Mouse (Mus musculus): ENCODE results near the gene Zer1. TPM values are rescaled to one million over a fixed set of nuclear protein-coding genes. Genes with fewer than 3 reads are reported as not detected.
A peak's percentile ranks its signal among the peaks of the same experiment; 100 is the strongest.

Gene Zer1
- total RNA-seq, 2 experiments from 2014 or later = 25.7 to 26.7 TPM

DNA sequence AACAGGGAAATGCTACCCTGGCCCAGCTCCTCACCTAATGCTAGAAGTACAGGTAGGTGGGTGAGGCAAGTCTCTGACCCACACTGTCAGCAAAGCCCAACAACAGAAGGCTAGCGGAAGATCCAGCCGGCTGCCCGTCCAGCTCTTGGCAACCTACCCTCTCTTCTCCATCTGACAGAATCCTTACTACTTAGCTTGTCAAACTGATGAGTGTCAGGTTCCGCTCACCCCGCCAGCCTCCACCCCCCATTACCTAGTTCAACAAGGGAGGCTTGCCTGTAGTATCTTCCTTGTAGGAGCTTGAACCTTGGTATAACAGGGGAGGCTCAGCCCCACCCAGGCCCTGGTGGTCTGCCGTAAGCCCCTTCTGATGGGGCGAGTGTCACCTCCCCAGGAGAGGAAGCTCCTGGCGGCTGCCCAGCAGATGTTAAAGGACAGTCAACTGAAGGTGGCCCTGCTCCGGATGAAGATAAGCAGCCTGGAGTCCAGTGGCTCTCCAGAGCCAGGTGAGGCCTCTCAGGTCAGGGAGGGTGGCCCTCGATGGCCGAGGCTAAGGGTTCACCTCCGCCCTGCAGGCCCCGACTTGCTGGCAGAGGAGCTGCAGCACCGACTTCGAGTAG lies 44.1 kb downstream of the Zer1 start:
- intact Hi-C loops (cut with DNase I) = no loop called here
- DNase-seq = no peak

GRCm38 (mm10) chr2:30078760-30079159 lies 45.6 kb downstream of the Zer1 start:
- intact Hi-C loops (cut with DNase I) = loop anchor here (2.0 to 5.0 kb wide), 3 partner anchors 14 to 84 kb away; partner anchors contain the start of gene Zdhhc12
- no peak for DNase-seq

DNA sequence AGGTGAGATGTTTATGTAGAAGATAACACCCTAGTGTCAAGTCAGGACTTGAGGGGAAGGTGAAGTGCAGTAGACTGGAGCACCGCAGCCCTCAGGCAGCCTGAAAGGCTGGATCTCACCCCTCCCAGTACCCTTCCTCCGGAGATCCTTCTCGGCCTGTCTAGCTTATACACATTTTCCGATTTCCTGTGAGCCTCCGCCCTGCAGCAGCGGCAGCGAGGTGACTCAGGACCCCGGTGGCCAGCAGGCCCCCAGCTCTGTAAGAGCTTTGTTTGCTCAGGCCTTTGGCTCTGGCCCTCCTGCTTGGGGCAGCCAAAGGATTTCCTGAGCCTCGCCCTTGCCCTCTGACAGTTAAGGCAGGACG lies 46.1 kb downstream of the Zer1 start:
- intact Hi-C loops (cut with DNase I) = loop anchor here (2.0 to 5.0 kb wide), 3 partner anchors 14 to 84 kb away; partner anchors contain the start of gene Zdhhc12
- DNase-seq = peak; percentile 53 to 57

- peak; percentile 90 to 93 for DNase-seq
- intact Hi-C loops (cut with DNase I) = loop anchor here (1.0 to 5.0 kb wide), 4 partner anchors 15 to 85 kb away; partner anchors contain the start of gene Zdhhc12
Measured at GRCm38 (mm10) chr2:30077502-30078348, 46.7 kb downstream of the Zer1 start, which contains the start of gene Pkn3. TSS of gene Pkn3 (plus strand) at chr2:30077684.

DNA sequence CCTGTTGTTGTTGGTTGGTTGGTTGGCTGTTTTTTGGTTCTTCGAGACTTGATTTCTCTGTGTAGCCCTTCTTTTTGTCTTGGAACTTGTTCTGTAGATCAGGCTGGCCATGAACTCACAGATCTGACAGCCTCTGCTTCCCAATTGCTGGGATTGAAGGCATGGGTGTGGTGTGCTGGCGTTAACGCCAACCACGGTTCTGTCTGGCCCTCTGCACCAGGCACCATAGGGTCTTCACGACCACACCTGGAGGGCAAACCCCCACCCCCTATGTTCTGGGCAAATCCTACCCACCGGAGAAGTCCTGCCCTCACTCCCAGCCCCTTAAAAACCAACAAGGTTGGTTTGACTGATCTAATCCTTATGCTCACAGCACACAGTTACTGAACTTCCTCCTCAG lies 47.4 kb downstream of the Zer1 start:
- intact Hi-C loops (cut with DNase I) = loop anchor here (1.0 to 5.0 kb wide), 3 partner anchors 19 to 85 kb away; no protein-coding TSS in a partner anchor
- DNase-seq = no peak

- DNase-seq = no peak
- intact Hi-C loops (cut with DNase I) = loop anchor here (5.0 kb wide), 2 partner anchors 34 to 86 kb away; no protein-coding TSS in a partner anchor
Measured at GRCm38 (mm10) chr2:30076439-30076838, 47.9 kb downstream of the Zer1 start.

- DNase-seq = no peak
- intact Hi-C loops (cut with DNase I) = loop anchor here (5.0 kb wide), 2 partner anchors 33 to 87 kb away; no protein-coding TSS in a partner anchor
Measured at GRCm38 (mm10) chr2:30075625-30076024, 48.8 kb downstream of the Zer1 start.

DNA sequence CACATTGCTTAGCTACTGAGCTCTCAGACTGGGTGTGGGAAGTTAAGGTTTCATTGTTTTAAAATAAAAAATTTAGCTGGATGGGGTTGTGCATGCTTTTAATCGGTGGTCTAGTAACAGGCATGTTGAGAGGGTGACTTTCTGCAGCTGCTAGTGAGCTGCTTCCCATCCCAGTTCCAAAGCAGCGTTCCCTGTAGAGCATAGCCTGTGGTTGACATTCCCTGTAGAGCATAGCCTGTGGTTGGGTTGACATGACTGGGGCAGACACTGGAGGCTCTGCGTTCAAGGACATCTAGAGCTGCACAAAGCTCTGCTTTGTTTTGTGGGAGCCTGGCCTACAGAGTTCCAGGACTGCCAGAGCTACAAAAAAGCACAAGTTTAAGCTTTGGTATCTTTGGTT lies 51.1 kb downstream of the Zer1 start:
- DNase-seq = no peak
- intact Hi-C loops (cut with DNase I) = no loop called here

- intact Hi-C loops (cut with DNase I) = no loop called here
- no peak for DNase-seq
Measured at GRCm38 (mm10) chr2:30072875-30073274, 51.5 kb downstream of the Zer1 start.

- DNase-seq = no peak
- intact Hi-C loops (cut with DNase I) = no loop called here
Measured at GRCm38 (mm10) chr2:30067962-30068361, 56.4 kb downstream of the Zer1 start.

- DNase-seq = peak; percentile 56 to 62
- intact Hi-C loops (cut with DNase I) = no loop called here
Measured at GRCm38 (mm10) chr2:30067031-30067888, 57.1 kb downstream of the Zer1 start.

- intact Hi-C loops (cut with DNase I) = no loop called here
- peak; percentile 95 to 98 for DNase-seq
Measured at GRCm38 (mm10) chr2:30066046-30066901, 58.1 kb downstream of the Zer1 start.

GRCm38 (mm10) chr2:30064298-30064697 lies 60.1 kb downstream of the Zer1 start:
- DNase-seq = no peak
- intact Hi-C loops (cut with DNase I) = no loop called here

GRCm38 (mm10) chr2:30063791-30064190 lies 60.6 kb downstream of the Zer1 start:
- DNase-seq = no peak
- intact Hi-C loops (cut with DNase I) = loop anchor here (2.0 kb wide), 1 partner anchor 15 kb away; the partner anchor contains the start of gene Wdr34

GRCm38 (mm10) chr2:30063235-30063634 lies 61.1 kb downstream of the Zer1 start:
- intact Hi-C loops (cut with DNase I) = loop anchor here (2.0 kb wide), 1 partner anchor 14 kb away; the partner anchor contains the start of gene Wdr34
- no peak for DNase-seq

DNA sequence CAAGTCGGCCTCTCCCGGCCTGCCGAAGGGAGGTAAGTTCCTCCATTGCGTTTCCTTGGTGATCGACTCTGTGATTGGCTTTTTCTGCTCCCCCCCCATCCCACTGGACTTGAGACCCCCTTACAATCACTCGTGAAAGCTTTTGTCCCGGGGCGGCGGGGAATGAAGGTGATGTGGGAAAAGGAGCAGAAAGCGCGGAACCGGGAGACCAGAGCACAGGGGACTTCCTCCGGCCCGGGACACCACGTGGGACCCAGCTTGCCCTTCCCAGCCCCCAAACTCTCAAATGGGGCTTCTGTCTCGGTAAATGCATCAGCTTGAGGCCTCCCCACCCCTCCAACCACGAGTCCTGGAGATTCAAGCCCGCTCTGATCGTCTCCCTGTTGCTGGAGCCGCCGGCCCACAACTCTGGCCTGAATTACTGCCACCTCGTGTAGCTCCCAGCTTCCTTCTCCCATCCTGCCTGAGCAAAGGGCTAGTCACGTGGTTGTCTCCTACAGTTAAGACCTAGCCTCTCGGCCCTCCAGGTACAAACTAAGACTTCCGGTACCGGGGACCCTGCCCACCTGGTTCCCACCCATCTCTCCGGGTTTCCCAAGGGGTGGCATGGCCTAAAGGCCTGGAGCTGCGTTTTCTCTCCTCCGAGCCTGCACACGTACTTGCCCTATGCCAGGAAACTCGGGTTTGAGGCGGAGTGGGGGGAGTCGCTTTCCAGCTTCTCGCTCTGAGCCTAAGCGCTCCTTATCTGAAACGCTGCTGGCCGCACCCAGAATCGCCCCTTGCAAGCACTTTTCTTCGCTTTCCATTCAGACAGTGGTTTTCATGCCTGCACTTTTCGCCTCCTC lies 61.9 kb downstream of the Zer1 start:
- intact Hi-C loops (cut with DNase I) = loop anchor here (2.0 kb wide), 1 partner anchor 14 kb away; the partner anchor contains the start of gene Wdr34
- DNase-seq = peak; percentile 72 to 73

- peak; percentile 40 to 62 for DNase-seq
- intact Hi-C loops (cut with DNase I) = loop anchor here (2.0 kb wide), 1 partner anchor 13 kb away; the partner anchor contains the start of gene Wdr34
Measured at GRCm38 (mm10) chr2:30061215-30062166, 62.9 kb downstream of the Zer1 start.

Measured in heart, postnatal 10 days (tissue).